Mouse (Mus musculus): ENCODE data around the gene Ccl28.
"Not testable (repeated sequence)": the region's sequence is repeated elsewhere in the genome, so short reads cannot be mapped to it uniquely, and the experiment has no call there.

The Ccl28 gene

GRCm38 (mm10) chr13:119649699-119650046 lies 26.1 kb downstream of the Ccl28 start:
- DNase-seq: no peak

DNA sequence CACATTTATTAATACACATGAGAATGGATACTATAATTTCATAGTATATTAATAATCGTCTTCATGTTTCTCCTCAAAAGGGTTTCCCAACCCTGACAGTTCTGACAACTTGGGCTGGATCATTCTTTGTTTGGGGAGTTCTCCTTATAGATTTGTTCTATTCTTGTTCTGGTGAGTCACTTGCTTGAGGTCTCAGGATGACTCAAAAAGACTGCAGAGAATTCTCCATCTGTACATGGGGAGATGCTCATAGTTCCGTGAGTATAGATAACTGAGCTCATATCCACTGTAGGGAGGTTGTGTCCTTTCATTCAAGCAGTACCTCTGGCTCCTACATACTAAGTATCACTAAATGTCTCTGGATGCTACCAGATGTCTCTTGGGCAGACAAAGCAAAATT lies 31.1 kb downstream of the Ccl28 start:
- no peak for DNase-seq

DNA sequence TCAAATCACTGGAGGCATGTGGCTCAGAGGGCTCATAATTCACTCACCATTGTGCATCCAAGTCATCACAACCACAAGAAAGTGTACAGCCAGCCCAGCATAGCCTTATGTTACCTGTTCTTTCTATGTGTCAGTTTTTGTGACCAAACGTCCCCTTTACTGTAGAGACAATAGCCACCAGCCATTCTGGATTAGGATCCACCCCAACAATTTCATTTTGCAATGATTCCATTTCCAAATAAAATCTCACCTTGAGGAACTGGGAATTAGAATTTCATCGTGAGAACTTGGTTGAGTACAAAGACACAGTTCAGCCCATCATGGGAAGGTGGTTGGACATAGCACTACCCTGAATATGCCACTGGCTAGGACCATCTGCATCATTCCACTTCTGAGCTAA lies 32.6 kb downstream of the Ccl28 start:
- no peak for DNase-seq

- DNase-seq: no peak
Observed at GRCm38 (mm10) chr13:119656846-119657416, 33.3 kb downstream of the Ccl28 start.

GRCm38 (mm10) chr13:119661420-119661819 lies 37.8 kb downstream of the Ccl28 start:
- peak; percentile 17 for DNase-seq

DNA sequence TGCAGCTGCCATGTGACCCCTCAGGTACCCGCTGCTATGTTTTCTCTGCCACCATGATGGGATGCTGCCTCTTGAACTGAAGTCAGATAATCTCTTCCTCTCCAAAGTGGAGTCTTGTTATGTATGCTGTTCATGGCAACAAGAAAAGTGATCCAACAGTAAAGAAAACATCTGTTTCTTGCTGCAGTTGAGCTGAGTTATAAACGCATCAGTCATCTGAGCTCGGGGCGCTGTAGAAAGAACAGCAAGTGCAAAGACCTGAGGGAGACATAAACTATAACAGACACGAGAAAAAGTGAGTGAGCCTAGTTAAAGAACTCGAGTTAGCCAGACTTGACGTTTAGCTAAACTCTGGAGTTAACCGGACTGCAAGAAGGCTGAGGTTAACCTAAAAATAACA lies 55.2 kb downstream of the Ccl28 start:
- no peak for DNase-seq

DNA sequence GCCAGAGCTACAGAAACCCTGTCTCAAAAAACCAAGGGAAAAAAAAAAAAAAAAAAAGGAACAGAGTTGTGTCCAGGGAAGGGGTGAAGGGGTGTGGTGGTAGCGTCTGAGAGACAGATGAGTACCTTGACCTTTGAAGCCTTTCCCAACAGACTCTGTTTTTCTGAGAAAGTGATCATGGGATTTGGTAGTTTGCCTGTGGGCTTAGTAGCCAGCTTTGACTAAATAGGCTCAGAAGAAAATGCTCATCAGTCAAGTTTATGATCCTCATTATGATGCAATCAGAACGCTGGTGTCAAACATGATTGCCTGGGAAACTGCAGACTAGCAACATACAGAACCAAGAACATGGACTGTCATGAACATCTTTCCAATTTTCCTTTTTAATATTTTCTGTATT lies 56.1 kb downstream of the Ccl28 start:
- DNase-seq: no peak

- no peak for DNase-seq
Observed at GRCm38 (mm10) chr13:119681161-119681560, 57.5 kb downstream of the Ccl28 start.

DNA sequence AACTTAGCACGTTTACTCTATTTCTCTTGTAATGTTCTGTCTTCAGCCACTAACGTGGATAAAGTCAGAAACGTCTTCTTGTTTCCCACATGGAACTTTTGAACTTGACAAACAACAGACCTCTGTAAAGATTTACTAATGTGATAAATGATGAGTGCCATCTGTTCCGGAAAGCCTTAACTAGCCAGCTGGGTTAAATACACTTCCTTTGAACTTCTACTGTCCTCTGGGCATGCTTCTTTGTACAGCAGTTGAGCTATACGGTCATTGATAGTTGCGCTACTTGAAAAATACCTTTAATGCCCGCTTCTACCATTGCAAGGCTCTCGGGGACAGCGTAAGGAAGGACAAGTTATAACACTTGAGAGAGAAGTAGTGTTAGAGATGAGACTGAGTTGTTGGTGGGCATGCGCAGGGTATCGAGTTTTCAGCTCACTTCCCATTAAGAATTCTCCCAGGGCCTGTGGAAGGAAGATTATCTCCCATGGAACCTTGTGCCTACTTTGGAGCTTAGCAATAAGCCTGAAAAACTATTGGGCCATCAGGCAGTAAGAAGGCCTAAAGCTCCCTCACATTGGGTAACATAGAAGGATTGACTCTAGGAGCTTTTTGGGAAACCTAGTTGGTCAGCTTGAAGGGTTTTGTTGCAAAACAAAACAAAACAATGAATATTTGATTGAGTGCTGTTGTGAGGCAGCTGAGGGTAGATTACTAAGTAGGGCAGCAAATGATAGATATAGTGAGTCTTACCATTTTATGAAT lies 61.0 kb downstream of the Ccl28 start:
- no peak for DNase-seq

DNA sequence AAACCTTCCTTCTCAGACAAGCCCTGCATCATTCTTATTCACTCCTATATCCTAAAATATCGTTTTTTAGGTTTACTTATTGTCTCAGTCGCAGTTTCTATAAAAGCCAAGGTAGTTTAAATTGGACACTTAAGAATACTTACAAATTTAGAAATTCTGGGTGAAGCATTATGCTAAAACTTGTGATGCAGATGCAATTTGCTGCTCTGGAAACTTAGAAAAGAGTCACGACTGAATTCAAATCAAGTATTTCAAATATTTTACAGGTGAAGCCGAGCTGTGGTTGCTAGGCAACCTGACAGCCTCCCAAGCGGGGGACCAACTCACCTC lies 66.1 kb downstream of the Ccl28 start:
- DNase-seq: no peak

DNA sequence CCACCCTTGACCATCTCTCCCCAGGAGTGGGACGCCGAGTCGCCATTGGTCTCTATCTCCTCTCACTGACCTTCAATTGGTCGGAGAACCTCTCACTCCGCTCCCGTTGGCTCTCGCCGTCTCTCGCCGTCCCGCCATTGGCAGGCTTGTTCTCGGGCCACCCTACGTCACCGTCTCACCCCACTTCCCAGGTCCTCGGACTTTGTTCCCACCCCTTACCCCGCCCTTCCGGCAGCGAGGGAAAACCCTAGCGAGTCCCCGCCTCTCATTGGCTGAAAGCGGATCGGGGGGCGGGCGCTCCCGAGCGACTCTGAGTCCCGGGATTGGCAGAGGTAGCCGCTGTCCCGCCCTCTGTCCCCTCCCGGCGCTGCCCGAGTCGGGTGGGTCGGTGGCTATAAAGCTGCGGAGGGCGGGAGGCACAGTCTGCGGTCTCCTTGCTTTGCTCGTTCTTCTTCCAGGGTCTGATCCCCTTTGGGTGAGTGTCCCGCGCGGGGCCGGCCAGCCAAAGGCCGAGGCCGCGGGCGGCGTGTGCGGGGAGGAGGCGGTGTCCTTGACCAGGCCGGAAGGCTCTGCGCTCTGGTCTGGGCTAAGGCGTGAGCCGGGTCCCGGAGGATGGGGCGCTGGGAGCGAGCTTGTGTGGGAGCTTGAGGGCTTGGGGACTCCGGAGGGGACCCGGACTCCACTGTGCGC lies 66.6 kb downstream of the Ccl28 start, which contains the start of gene Hmgcs1:
Hmgcs1 (plus strand) TSS at position 341 of the 690 bp plus-strand sequence.
- DNase-seq: peak; percentile 99

DNA sequence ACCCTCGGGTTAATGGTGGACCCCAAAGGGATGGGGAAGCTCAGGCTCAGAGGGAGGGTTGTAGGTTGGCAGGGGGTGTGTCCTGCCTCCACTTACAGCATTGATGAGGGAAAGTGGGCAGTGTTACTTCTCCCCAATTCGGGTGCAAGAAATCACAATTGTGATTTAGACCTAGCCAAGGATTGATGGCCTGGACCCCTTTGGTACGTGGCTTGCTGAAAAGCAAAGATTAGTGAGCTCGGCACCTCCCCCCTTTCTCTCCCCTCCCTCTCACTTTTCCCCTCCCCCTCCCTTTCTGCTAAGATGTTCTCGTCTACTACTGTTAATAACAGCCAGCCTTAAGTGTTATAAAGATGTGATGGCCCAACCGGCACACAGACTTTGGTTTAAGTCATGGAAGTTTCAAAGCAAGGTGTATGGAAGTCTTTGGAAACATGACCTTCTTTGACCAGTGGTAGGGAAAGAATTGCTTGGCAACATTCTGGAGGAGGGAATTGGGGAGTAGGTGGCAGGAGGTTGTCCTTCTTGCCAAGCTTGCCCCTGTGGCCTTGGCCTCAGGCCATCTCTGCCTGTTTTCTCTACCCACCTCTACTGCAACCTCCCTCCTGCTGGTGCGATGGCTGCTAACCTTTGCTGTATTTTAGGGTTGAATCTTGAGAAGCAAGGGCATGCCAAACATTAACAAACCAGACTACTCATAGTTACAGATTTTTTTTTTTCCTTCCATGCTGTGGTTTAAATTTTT lies 67.4 kb downstream of the Ccl28 start:
- DNase-seq: no peak

DNA sequence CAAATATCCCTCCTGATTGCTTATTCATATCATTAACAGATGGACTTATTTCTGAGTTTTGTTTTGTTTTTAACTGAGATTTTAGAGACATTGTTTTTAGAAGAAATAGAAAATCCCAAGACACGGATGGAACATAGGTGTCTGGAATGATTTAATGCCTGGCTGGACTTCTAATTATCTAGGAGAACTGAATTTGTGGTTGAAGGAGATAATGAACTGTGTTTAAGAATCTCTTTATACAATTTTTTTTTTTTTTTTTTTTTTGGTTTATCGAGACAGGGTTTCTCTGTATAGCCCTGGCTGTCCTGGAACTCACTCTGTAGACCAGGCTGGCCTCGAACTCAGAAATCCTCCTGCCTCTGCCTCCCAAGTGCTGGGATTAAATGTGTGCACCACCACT lies 68.3 kb downstream of the Ccl28 start:
- DNase-seq: not testable (repeated sequence)

GRCm38 (mm10) chr13:119695676-119696075 lies 72.1 kb downstream of the Ccl28 start:
- DNase-seq: no peak

- DNase-seq: no peak
Observed at GRCm38 (mm10) chr13:119696496-119696895, 72.9 kb downstream of the Ccl28 start.

DNA sequence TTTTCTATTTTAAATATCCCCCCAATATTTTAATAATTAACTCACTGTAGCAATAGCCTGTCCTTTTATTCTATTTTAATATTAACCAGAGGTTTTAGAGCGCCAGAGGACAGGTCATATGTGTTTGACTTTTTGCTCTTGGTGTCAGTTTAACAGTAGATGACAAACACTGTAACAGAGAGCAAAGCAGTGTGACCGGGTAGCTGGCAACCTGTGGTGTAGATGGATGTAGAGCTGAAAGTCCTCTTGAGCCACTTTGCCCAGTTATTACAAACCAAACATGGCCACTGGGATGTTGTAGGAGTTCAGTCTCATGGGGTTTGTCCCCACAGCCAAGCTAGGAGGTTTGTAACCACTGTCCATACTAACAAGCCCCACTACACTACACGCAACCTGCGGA lies 74.8 kb downstream of the Ccl28 start:
- no peak for DNase-seq
